Mouse (Mus musculus) forebrain, embryonic 11.5 days (tissue): ENCODE results near the gene Ip6k1. TPM values are rescaled to one million over a fixed set of nuclear protein-coding genes. Genes with fewer than 3 reads are reported as not detected.

ENCODE experiments used
- ATAC-seq: fragments of 200-750 bp; cut with Nextera tagmentation; replicated peaks from 2 replicates; pipeline ENCODE4 v1.8.0; 2017; ENCODE audit warnings: moderate TSS enrichment; ENCODE audit not compliant: low FRiP score
- DNase-seq: peaks from one replicate; pipeline ENCODE4 v3.0.0-alpha.2; 2017; ENCODE audit warnings: low spot score
- H3K27ac ChIP-seq: fragments of 300-500 bp; sonication (generic); 2 replicates; pipeline ENCODE4 v1.5.1; 2014; ENCODE audit warnings: low read depth, low read length
- H3K27me3 ChIP-seq: fragments of 300-500 bp; sonication (generic); 2 replicates; pipeline ENCODE4 v1.6.1; 2014; ENCODE audit warnings: mild to moderate bottlenecking, low read length, mixed read lengths; ENCODE audit not compliant: control insufficient read depth, insufficient read depth
- H3K36me3 ChIP-seq: fragments of 300-500 bp; sonication (generic); 2 replicates; pipeline ENCODE4 v1.6.1; 2014; ENCODE audit warnings: mild to moderate bottlenecking, low read length, moderate library complexity, mixed read lengths; ENCODE audit not compliant: control insufficient read depth, insufficient read depth
- H3K4me1 ChIP-seq: fragments of 300-500 bp; sonication (generic); replicated peaks from 2 replicates; pipeline ENCODE4 v1.6.1; 2014; ENCODE audit warnings: low read length, mixed read lengths; ENCODE audit not compliant: control insufficient read depth, insufficient read depth
- H3K4me2 ChIP-seq: fragments of 300-500 bp; sonication (generic); 2 replicates; pipeline ENCODE4 v1.6.1; 2014; ENCODE audit warnings: low read depth, mild to moderate bottlenecking, low read length, moderate library complexity, mixed read lengths; ENCODE audit not compliant: severe bottlenecking
- H3K4me3 ChIP-seq: fragments of 300-500 bp; sonication (generic); 2 replicates; pipeline ENCODE4 v1.5.1; 2014; ENCODE audit warnings: low read depth, low read length
- H3K9ac ChIP-seq: fragments of 300-500 bp; sonication (generic); 2 replicates; pipeline ENCODE4 v1.6.1; 2014; ENCODE audit warnings: low read length
- H3K9me3 ChIP-seq: fragments of 300-500 bp; sonication (generic); 2 replicates; pipeline ENCODE4 v1.6.1; 2016; ENCODE audit warnings: low read length, mixed read lengths; ENCODE audit not compliant: control insufficient read depth
- WGBS: fragments of 180-500 bp; shearing (Covaris S2); extraction: QIAGEN DNeasy Blood & Tissue Kit; methylation state at CpG from one replicate; pipeline ENCODE4 v1.1.7; 2014; 5-methylcytosine and 5-hydroxymethylcytosine counted together
- polyA plus RNA-seq: library from polyadenylated mRNA; unstranded; fragments of >200 nt; fragmentation: Nextera tagmentation; extraction: Ambion mirVana; gene quantifications from 2 replicates; pipeline ENCODE4 v1.2.1, GENCODE M21; 2014

The Ip6k1 gene
- polyA plus RNA-seq, 1 experiment from 2014 or later: 43.3 TPM

DNA sequence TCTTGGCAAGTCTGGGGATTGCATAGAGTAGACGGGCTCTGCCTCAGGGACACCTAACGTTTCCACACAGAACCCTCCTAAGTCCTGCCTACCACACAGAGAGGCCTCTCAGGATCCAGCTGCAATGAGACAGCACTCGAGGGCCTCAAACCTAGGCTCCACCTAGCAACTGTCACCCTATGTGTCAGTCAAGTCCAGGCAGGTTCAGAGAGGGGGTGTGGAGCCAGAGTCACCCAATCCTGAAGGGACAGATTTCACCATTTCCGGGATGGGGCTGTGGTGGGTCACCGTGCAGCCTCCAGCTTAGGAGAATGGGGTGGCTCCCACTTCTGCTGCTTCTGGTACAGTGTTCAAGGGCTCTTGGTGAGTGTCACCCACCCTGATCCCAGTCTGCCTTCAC is 77.9 kb downstream of the Ip6k1 start, which contains the start of gene Mst1:
Gene Mst1, plus strand, starts transcription at position 269 of the 400 bp plus-strand sequence.
- WGBS: 75% methylated on average over 5 of the region's 5 CpGs
- H3K9ac ChIP-seq: peak within 1 kb of the TSS; percentile 94
- H3K4me3 ChIP-seq: peak within 1 kb of the TSS; percentile 83
- DNase-seq (peak; percentile 64), ATAC-seq (no peak)
- H3K27ac ChIP-seq: no peak within 1 kb of the TSS
- H3K4me1 ChIP-seq: peaks cover 7% of the 10 kb centered on the region; the same call in 1 of the 2 replicates
- H3K36me3 ChIP-seq: no peaks in the 10 kb centered on the region; the same call in 1 of the 2 replicates
- no peaks in the 10 kb centered on the region for H3K9me3 ChIP-seq
- peaks cover 22% of the 10 kb centered on the region for H3K27me3 ChIP-seq
- H3K4me2 ChIP-seq: peak within 1 kb of the TSS; percentile 90

DNA sequence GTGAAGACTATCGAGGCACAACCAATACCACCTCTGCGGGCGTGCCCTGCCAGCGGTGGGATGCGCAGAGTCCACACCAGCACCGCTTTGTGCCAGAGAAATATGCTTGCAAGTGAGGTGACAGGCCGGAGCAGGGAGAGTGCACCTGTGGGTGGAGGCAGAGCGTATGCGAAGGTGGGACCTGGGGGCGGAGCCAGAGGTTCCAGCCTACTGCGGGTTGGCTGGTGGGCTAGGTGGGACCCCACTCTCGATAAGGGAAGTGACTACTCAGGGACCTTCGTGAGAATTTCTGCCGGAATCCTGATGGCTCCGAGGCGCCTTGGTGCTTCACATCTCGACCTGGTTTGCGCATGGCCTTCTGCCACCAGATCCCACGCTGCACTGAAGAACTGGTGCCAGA is 80.2 kb downstream of the Ip6k1 start:
- peaks cover 7% of the 10 kb centered on the region; the same call in 1 of the 2 replicates for H3K4me1 ChIP-seq
- no peak overlapping the region for H3K27ac ChIP-seq
- no peak overlapping the region for H3K4me3 ChIP-seq
- H3K27me3 ChIP-seq: peaks cover 22% of the 10 kb centered on the region
- DNase-seq (no peak), ATAC-seq (no peak)
- 5% methylated on average over 19 of the region's 19 CpGs for WGBS
- H3K9ac ChIP-seq: no peak overlapping the region; the same call in 1 of the 2 replicates
- H3K36me3 ChIP-seq: peaks cover 3% of the 10 kb centered on the region; the same call in 1 of the 2 replicates
- H3K9me3 ChIP-seq: no peaks in the 10 kb centered on the region
- no peak overlapping the region for H3K4me2 ChIP-seq

- no peak within 1 kb of the TSS; the same call in 1 of the 2 replicates for H3K9ac ChIP-seq
These were observed 80.7 kb downstream of the Ip6k1 start, which contains the start of gene Rnf123 for GRCm38 (mm10) chr9:108082988-108083431. Rnf123 (minus strand) TSS chr9:108083346.

GRCm38 (mm10) chr9:108083561-108083960 is 81.3 kb downstream of the Ip6k1 start:
- no peak overlapping the region for H3K4me2 ChIP-seq
- peaks cover 8% of the 10 kb centered on the region; the same call in 1 of the 2 replicates for H3K36me3 ChIP-seq
- no peak overlapping the region for H3K9ac ChIP-seq
- H3K4me1 ChIP-seq: peaks cover 4% of the 10 kb centered on the region; the same call in 1 of the 2 replicates
- no peak overlapping the region for H3K4me3 ChIP-seq
- ATAC-seq (no peak), DNase-seq (no peak)
- no peak overlapping the region for H3K27ac ChIP-seq
- peaks cover 22% of the 10 kb centered on the region for H3K27me3 ChIP-seq
- WGBS: 80% methylated on average over 6 of the region's 6 CpGs
- no peaks in the 10 kb centered on the region for H3K9me3 ChIP-seq

More at GRCm38 (mm10) chr9:108082988-108083431, 80.7 kb downstream of the Ip6k1 start, which contains the start of gene Rnf123:
- Histone ChIP-seq H3K9me3 (no peaks in the 10 kb centered on the region), H3K36me3 (peaks cover 4% of the 10 kb centered on the region; the same call in 1 of the 2 replicates), H3K27ac (no peak within 1 kb of the TSS), H3K4me1 (peaks cover 7% of the 10 kb centered on the region; the same call in 1 of the 2 replicates), H3K4me2 (no peak within 1 kb of the TSS), H3K4me3 (no peak within 1 kb of the TSS), H3K27me3 (peaks cover 22% of the 10 kb centered on the region)
- ATAC-seq (no peak), DNase-seq (no peak)
- 24% methylated on average over 12 of the region's 12 CpGs for WGBS

DNA sequence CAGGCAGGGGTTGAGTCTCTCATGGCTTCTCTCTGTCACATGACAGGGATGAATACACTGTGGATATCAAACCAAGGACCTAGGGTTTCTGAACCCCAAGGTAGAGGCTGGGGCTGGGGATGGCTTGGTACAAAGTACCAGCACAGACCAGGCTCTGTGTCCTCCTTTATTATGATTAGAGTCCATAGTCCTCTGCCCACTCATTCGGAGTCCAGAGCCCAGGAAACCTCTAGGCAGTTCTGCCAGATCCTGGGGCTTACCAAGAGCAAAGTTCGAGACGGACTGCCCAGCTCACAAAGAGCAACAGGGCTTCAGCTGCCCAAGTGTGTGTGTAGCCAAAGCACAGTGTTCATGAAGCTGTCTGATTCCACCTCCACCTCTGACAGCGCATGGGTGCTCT is 83.0 kb downstream of the Ip6k1 start:
- H3K27me3 ChIP-seq: peaks cover 22% of the 10 kb centered on the region
- 95% methylated on average over 4 of the region's 4 CpGs for WGBS
- no peak for DNase-seq
- no peak overlapping the region for H3K9ac ChIP-seq
- H3K4me2 ChIP-seq: no peak overlapping the region
- H3K4me1 ChIP-seq: no peaks in the 10 kb centered on the region
- H3K27ac ChIP-seq: no peak overlapping the region
- H3K4me3 ChIP-seq: no peak overlapping the region
- no peak for ATAC-seq
- H3K9me3 ChIP-seq: no peaks in the 10 kb centered on the region
- H3K36me3 ChIP-seq: peaks cover 10% of the 10 kb centered on the region; the same call in 1 of the 2 replicates

DNA sequence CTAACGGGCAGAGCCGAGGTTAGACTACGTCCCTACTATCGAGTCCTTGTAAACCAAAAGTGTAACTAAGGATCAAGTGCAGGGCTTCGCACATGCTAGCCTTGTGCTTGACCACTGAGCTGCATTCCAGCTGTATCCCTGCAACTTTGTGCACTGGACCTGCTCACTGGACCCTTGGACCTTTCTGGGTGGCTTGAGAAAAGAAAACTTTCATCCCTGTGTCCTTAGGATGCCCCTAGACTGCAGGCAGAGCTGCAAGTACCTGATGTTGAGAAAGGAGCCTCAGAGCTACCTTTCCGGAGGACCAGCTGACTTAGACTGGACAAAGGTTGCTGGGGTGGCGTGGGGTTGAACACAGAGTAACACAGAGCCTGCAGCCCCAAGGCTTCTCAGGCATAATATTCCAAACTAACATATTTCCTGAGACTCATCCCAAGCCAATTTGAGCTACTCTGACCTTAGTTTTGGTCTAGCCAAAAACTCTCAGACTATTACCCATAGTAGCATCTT is 88.4 kb downstream of the Ip6k1 start:
- no peak overlapping the region for H3K27ac ChIP-seq
- ATAC-seq: no peak
- no peak overlapping the region for H3K4me3 ChIP-seq
- 96% methylated on average over 7 of the region's 7 CpGs for WGBS
- DNase-seq: no peak
- H3K4me2 ChIP-seq: no peak overlapping the region
- no peaks in the 10 kb centered on the region for H3K9me3 ChIP-seq
- no peaks in the 10 kb centered on the region for H3K27me3 ChIP-seq
- H3K4me1 ChIP-seq: peaks cover 6% of the 10 kb centered on the region; the same call in 1 of the 2 replicates
- H3K36me3 ChIP-seq: peaks cover 10% of the 10 kb centered on the region; the same call in 1 of the 2 replicates
- no peak overlapping the region for H3K9ac ChIP-seq

GRCm38 (mm10) chr9:108093586-108093985 is 91.3 kb downstream of the Ip6k1 start:
- H3K27ac ChIP-seq: no peak overlapping the region
- 71% methylated on average over 10 of the region's 10 CpGs for whole genome bisulfite sequencing

GRCm38 (mm10) chr9:108094184-108094941 is 92.1 kb downstream of the Ip6k1 start, which contains the start of gene Apeh:
Apeh (minus strand) TSS chr9:108094606.
- Histone ChIP-seq H3K9ac (peak within 1 kb of the TSS; percentile 84), H3K4me3 (peak within 1 kb of the TSS; percentile 80), H3K4me1 (peaks cover 8% of the 10 kb centered on the region; the same call in 1 of the 2 replicates), H3K4me2 (peak within 1 kb of the TSS; percentile 90), H3K36me3 (0 out of 2 replicates have a peak, but pooled peaks cover 2% of the 10 kb centered on the region), H3K27ac (peak within 1 kb of the TSS; percentile 59; the same call in 1 of the 2 replicates), H3K27me3 (no peaks in the 10 kb centered on the region), H3K9me3 (no peaks in the 10 kb centered on the region)
- ATAC-seq (peak; percentile 96), DNase-seq (peak; percentile 98)
- WGBS: under 1% methylated on average over 52 of the region's 52 CpGs

More at GRCm38 (mm10) chr9:108093586-108093985, 91.3 kb downstream of the Ip6k1 start:
- peaks cover 8% of the 10 kb centered on the region; the same call in 1 of the 2 replicates for H3K4me1 ChIP-seq
- no peaks in the 10 kb centered on the region for H3K9me3 ChIP-seq
- peak overlapping the region; percentile 90 for H3K4me2 ChIP-seq
- H3K36me3 ChIP-seq: peaks cover 2% of the 10 kb centered on the region; the same call in 1 of the 2 replicates
- no peaks in the 10 kb centered on the region for H3K27me3 ChIP-seq
- DNase-seq (no peak), ATAC-seq (no peak)
- peak overlapping the region; percentile 80 for H3K4me3 ChIP-seq
- H3K9ac ChIP-seq: peak overlapping the region; percentile 84
